Mouse (Mus musculus): ENCODE data around the gene Serpina10. TPM values are rescaled to one million over a fixed set of nuclear protein-coding genes. Genes with fewer than 3 reads are reported as not detected.

Gene Serpina10
- 69.6 TPM for polyA plus RNA-seq (2014; fragmentation: Illumina TruSeq; extraction: RNeasy Lipid Tissue Mini Kit (QIAGEN cat#74804); ENCODE audit: low read depth, low replicate concordance)

GRCm38 (mm10) chr12:103631203-103631612 is at the start of gene Serpina10:
Serpina10 (minus strand) TSS chr12:103631444.

GRCm38 (mm10) chr12:103676039-103676438 is 44.8 kb upstream of the Serpina10 start, which contains the start of gene Serpina16:
Serpina16 (minus strand) TSS chr12:103676139.

GRCm38 (mm10) chr12:103656848-103657626 is 25.8 kb upstream of the Serpina10 start, which contains the start of gene Serpina6:
Serpina6 (minus strand) TSS chr12:103657212.

Other genes starting within 250 kb of the Serpina10 start
- gene Otub2, start 242.8 kb downstream of the Serpina10 start, polyA plus RNA-seq (2014; fragmentation: Illumina TruSeq; extraction: RNeasy Lipid Tissue Mini Kit (QIAGEN cat#74804); ENCODE audit: low read depth, low replicate concordance), result 0.74 TPM
- not detected for gene 9330161L09Rik, start 223.6 kb downstream of the Serpina10 start, polyA plus RNA-seq (2014; fragmentation: Illumina TruSeq; extraction: RNeasy Lipid Tissue Mini Kit (QIAGEN cat#74804); ENCODE audit: low read depth, low replicate concordance)
- 9.5 TPM for gene Ddx24, start 205.6 kb downstream of the Serpina10 start, polyA plus RNA-seq (2014; fragmentation: Illumina TruSeq; extraction: RNeasy Lipid Tissue Mini Kit (QIAGEN cat#74804); ENCODE audit: low read depth, low replicate concordance)
- gene Ifi27, start 197.2 kb downstream of the Serpina10 start, polyA plus RNA-seq (2014; fragmentation: Illumina TruSeq; extraction: RNeasy Lipid Tissue Mini Kit (QIAGEN cat#74804); ENCODE audit: low read depth, low replicate concordance), result 45.8 TPM
- gene Ifi27l2a, start 187.8 kb downstream of the Serpina10 start, polyA plus RNA-seq (2014; fragmentation: Illumina TruSeq; extraction: RNeasy Lipid Tissue Mini Kit (QIAGEN cat#74804); ENCODE audit: low read depth, low replicate concordance), result 1.6 TPM
- gene Ifi27l2b, start 174.2 kb downstream of the Serpina10 start, polyA plus RNA-seq (2014; fragmentation: Illumina TruSeq; extraction: RNeasy Lipid Tissue Mini Kit (QIAGEN cat#74804); ENCODE audit: low read depth, low replicate concordance), result 3.4 TPM
- gene Ppp4r4, start 99.2 kb downstream of the Serpina10 start, polyA plus RNA-seq (2014; fragmentation: Illumina TruSeq; extraction: RNeasy Lipid Tissue Mini Kit (QIAGEN cat#74804); ENCODE audit: low read depth, low replicate concordance), result 9.8 TPM
- gene Serpina6, start 25.8 kb upstream of the Serpina10 start, polyA plus RNA-seq (2014; fragmentation: Illumina TruSeq; extraction: RNeasy Lipid Tissue Mini Kit (QIAGEN cat#74804); ENCODE audit: low read depth, low replicate concordance), result 309 TPM
- not detected for gene Serpina16, start 44.7 kb upstream of the Serpina10 start, polyA plus RNA-seq (2014; fragmentation: Illumina TruSeq; extraction: RNeasy Lipid Tissue Mini Kit (QIAGEN cat#74804); ENCODE audit: low read depth, low replicate concordance)
- gene Serpina1f, start 64.1 kb upstream of the Serpina10 start, polyA plus RNA-seq (2014; fragmentation: Illumina TruSeq; extraction: RNeasy Lipid Tissue Mini Kit (QIAGEN cat#74804); ENCODE audit: low read depth, low replicate concordance), result not detected
- gene Serpina1d, start 142.1 kb upstream of the Serpina10 start, polyA plus RNA-seq (2014; fragmentation: Illumina TruSeq; extraction: RNeasy Lipid Tissue Mini Kit (QIAGEN cat#74804); ENCODE audit: low read depth, low replicate concordance), result 3,563 TPM
- 5,433 TPM for gene Serpina1b, start 198.9 kb upstream of the Serpina10 start, polyA plus RNA-seq (2014; fragmentation: Illumina TruSeq; extraction: RNeasy Lipid Tissue Mini Kit (QIAGEN cat#74804); ENCODE audit: low read depth, low replicate concordance)
- 4,926 TPM for gene Serpina1a, start 232.1 kb upstream of the Serpina10 start, polyA plus RNA-seq (2014; fragmentation: Illumina TruSeq; extraction: RNeasy Lipid Tissue Mini Kit (QIAGEN cat#74804); ENCODE audit: low read depth, low replicate concordance)